Mouse (Mus musculus): ENCODE data around the gene Plxna2. TPM values are rescaled to one million over a fixed set of nuclear protein-coding genes. Genes with fewer than 3 reads are reported as not detected.

The Plxna2 gene
- polyA plus RNA-seq, 1 experiment = 8.9 TPM

DNA sequence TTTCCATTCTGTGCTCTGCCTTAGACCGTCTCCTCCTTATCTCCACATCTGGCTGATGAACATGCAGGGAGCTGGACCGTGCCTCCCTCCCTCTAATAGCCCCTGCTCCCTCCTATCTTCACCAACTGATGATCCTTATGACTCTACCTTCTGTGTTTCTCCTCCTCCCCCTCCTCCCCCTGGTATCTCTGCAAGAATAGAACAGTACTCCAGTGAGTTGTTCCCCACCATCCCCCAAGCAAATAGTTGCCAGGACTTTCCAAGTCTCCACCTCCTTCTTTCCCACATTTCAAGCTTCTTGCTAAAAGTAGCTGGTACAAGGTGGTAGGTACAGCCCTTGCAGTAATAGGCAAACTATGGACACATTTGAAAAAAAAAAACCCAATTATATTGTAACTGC lies 67.9 kb downstream of the Plxna2 start:
- TF ChIP-seq CTCF (IDR thresholded peaks at IDR 0.05; ENCODE audit: extremely low read depth, insufficient read length, insufficient replicate concordance, low read depth, low read length) = no peak
- TF ChIP-seq POLR2A (IDR thresholded peaks at IDR 0.05; ENCODE audit: low read depth, low read length) = no peak
- Histone ChIP-seq H3K4me3 (ENCODE audit: low read depth, low read length) (no peak overlapping the region), H3K36me3 (ENCODE audit: control insufficient read depth, insufficient read depth, low read length) (no peaks in the 10 kb centered on the region), H3K4me1 (ENCODE audit: control insufficient read depth, insufficient read depth, insufficient read length, low read length) (peaks cover 5% of the 10 kb centered on the region; the same call in 1 of the 2 replicates), H3K27ac (ENCODE audit: insufficient read depth, low read depth, low read length) (no peak overlapping the region), H3K27me3 (ENCODE audit: control insufficient read depth, insufficient read depth, low read length) (no peaks in the 10 kb centered on the region)
- WGBS = 63% methylated on average over 2 of the region's 2 CpGs

DNA sequence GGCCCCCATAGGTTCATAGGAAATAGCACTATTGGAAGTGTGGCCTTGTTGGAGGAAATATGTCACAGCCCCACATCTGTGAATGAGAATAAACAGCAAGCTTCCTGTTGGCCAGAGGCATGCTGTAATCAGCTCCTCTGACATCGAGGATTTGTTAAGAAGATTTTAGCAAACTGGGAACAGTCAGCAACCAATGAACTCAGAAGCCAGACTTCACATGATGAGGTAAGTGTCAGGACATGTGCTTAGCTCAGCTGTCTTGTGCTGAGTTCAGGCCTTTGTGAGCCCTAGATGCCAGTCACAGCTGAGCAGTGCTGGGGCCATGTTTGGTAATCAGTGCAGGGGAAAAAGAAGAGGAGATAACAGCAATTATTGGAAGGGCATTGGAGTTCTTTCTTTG lies 69.7 kb downstream of the Plxna2 start:
- WGBS = 31% methylated on average over 1 of the region's 1 CpGs
- peaks cover 5% of the 10 kb centered on the region; the same call in 1 of the 2 replicates for H3K4me1 ChIP-seq (ENCODE audit: control insufficient read depth, insufficient read depth, insufficient read length, low read length)
- H3K27me3 ChIP-seq (ENCODE audit: control insufficient read depth, insufficient read depth, low read length) = no peaks in the 10 kb centered on the region
- no peak overlapping the region for H3K27ac ChIP-seq (ENCODE audit: insufficient read depth, low read depth, low read length)
- no peaks in the 10 kb centered on the region for H3K36me3 ChIP-seq (ENCODE audit: control insufficient read depth, insufficient read depth, low read length)
- H3K4me3 ChIP-seq (ENCODE audit: low read depth, low read length) = no peak overlapping the region
- TF ChIP-seq POLR2A (IDR thresholded peaks at IDR 0.05; ENCODE audit: low read depth, low read length) (no peak), CTCF (IDR thresholded peaks at IDR 0.05; ENCODE audit: extremely low read depth, insufficient read length, insufficient replicate concordance, low read depth, low read length) (no peak)

DNA sequence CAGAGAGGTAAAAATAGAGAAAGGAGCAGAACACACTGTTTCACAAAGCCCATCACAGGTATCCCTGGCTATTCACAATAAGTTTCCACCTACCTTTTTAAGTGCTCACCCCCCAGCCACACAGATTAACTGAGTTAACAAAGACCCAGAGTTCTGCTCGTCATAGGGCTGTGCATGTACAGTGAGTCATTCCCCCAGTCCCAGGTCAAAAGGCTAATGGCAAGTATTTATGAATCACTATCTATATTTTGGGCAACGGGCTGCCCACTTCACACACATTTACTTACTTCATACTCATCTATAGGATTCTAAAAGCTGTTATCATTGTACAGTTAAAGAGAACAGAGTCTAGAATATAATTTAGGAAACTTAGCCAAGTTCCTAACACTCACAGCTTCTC lies 70.1 kb downstream of the Plxna2 start:
- Histone ChIP-seq H3K4me1 (ENCODE audit: control insufficient read depth, insufficient read depth, insufficient read length, low read length) (peaks cover 5% of the 10 kb centered on the region; the same call in 1 of the 2 replicates), H3K4me3 (ENCODE audit: low read depth, low read length) (no peak overlapping the region), H3K36me3 (ENCODE audit: control insufficient read depth, insufficient read depth, low read length) (no peaks in the 10 kb centered on the region), H3K27ac (ENCODE audit: insufficient read depth, low read depth, low read length) (no peak overlapping the region), H3K27me3 (ENCODE audit: control insufficient read depth, insufficient read depth, low read length) (no peaks in the 10 kb centered on the region)
- WGBS = 43% methylated on average over 2 of the region's 2 CpGs
- TF ChIP-seq CTCF (IDR thresholded peaks at IDR 0.05; ENCODE audit: extremely low read depth, insufficient read length, insufficient replicate concordance, low read depth, low read length) (no peak), POLR2A (IDR thresholded peaks at IDR 0.05; ENCODE audit: low read depth, low read length) (no peak)

DNA sequence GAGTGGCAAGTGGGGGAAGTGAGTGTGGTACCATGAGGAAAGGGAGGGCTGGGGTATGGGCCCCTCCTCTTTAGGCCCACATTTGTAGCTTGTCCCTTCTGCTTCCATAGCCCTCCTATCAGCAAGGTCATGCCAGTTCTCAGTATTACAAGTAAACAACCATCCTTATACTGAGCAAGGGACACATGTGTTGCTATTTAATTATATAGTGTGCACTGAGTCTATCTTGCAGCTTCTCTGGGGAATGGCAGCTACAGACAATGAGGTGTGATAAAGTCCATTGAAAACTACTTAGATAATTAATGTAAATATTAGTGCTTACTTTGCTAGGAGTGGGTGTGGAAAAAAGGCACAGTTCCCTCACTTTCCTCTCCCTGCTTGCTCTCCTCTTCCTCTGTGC lies 75.0 kb downstream of the Plxna2 start:
- H3K4me1 ChIP-seq (ENCODE audit: control insufficient read depth, insufficient read depth, insufficient read length, low read length) = peaks cover 2% of the 10 kb centered on the region; the same call in 1 of the 2 replicates
- H3K27ac ChIP-seq (ENCODE audit: insufficient read depth, low read depth, low read length) = no peak overlapping the region
- no peak for TF ChIP-seq CTCF (IDR thresholded peaks at IDR 0.05; ENCODE audit: extremely low read depth, insufficient read length, insufficient replicate concordance, low read depth, low read length)
- no peaks in the 10 kb centered on the region for H3K36me3 ChIP-seq (ENCODE audit: control insufficient read depth, insufficient read depth, low read length)
- H3K4me3 ChIP-seq (ENCODE audit: low read depth, low read length) = no peak overlapping the region
- no peaks in the 10 kb centered on the region for H3K27me3 ChIP-seq (ENCODE audit: control insufficient read depth, insufficient read depth, low read length)

DNA sequence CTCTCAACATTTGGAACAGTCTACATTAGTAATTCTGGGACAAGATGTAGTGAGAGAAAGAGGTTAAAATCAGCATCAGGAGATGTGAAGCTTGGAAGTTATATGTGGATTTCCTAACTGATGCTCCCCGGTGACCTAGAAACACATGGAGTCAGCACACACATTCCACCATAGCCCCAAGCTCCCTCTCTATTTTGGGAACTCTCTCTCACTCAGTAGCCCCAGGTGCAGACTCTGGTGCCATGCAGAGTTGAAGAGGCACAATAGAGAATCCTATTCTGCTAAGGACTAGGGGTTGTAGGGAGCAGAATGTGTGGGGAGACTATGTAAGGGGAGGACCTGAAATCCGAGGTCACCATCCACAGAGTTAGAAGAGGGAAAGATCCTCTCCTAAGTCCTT lies 75.5 kb downstream of the Plxna2 start:
- H3K36me3 ChIP-seq (ENCODE audit: control insufficient read depth, insufficient read depth, low read length) = no peaks in the 10 kb centered on the region
- peaks cover 2% of the 10 kb centered on the region; the same call in 1 of the 2 replicates for H3K4me1 ChIP-seq (ENCODE audit: control insufficient read depth, insufficient read depth, insufficient read length, low read length)
- WGBS = 59% methylated on average over 2 of the region's 2 CpGs

DNA sequence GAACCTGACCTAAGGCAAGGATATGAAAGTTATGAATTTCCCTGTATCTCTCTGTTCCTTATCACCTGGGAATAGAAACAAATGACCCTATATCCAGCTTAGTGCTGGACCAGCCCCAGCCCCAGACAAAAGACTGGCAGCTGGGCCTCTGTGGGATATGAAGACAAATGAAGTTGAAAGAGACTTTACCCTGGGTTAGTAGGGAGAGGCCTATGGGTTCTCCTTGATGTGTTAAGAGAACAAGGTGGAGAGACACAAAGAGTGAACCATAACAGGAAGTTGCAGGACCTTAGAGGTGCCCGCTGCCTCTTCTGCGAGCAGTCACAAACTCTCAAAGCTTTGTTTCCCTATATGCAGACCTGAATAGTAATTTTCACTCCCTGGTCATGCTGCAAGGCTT lies 76.8 kb downstream of the Plxna2 start:
- TF ChIP-seq POLR2A (IDR thresholded peaks at IDR 0.05; ENCODE audit: low read depth, low read length) (no peak), CTCF (IDR thresholded peaks at IDR 0.05; ENCODE audit: extremely low read depth, insufficient read length, insufficient replicate concordance, low read depth, low read length) (no peak)
- H3K27me3 ChIP-seq (ENCODE audit: control insufficient read depth, insufficient read depth, low read length) = no peaks in the 10 kb centered on the region
- no peak overlapping the region for H3K4me3 ChIP-seq (ENCODE audit: low read depth, low read length)
- no peak overlapping the region for H3K27ac ChIP-seq (ENCODE audit: insufficient read depth, low read depth, low read length)
- H3K36me3 ChIP-seq (ENCODE audit: control insufficient read depth, insufficient read depth, low read length) = no peaks in the 10 kb centered on the region
- H3K4me1 ChIP-seq (ENCODE audit: control insufficient read depth, insufficient read depth, insufficient read length, low read length) = peaks cover 2% of the 10 kb centered on the region; the same call in 1 of the 2 replicates
- WGBS = 64% methylated on average over 2 of the region's 2 CpGs

More for the DNA sequence above, 75.5 kb downstream of the Plxna2 start:
- H3K27ac ChIP-seq (ENCODE audit: insufficient read depth, low read depth, low read length) = no peak overlapping the region
- TF ChIP-seq CTCF (IDR thresholded peaks at IDR 0.05; ENCODE audit: extremely low read depth, insufficient read length, insufficient replicate concordance, low read depth, low read length) = no peak
- TF ChIP-seq POLR2A (IDR thresholded peaks at IDR 0.05; ENCODE audit: low read depth, low read length) = no peak
- no peaks in the 10 kb centered on the region for H3K27me3 ChIP-seq (ENCODE audit: control insufficient read depth, insufficient read depth, low read length)
- H3K4me3 ChIP-seq (ENCODE audit: low read depth, low read length) = no peak overlapping the region

DNA sequence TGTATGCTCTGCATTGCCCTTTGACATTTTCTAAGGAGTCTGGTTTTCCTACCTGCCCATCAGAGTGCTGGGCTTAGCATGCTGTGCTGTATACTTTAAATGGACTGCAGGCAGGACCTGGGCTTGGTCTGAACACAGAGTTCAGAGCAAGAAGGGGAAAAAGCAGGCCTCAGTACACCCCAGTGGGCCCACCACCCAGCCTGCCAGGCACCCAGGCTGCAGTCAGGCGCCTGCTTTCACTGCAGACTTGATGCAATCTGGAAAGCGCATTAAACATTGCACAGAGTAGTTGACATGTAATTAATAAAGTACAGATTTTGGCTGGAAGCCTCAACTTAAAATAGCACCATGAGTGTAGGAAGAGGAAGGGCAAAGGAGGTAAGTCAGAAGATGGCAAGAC lies 79.4 kb downstream of the Plxna2 start:
- no peak for TF ChIP-seq POLR2A (IDR thresholded peaks at IDR 0.05; ENCODE audit: low read depth, low read length)
- no peak for TF ChIP-seq CTCF (IDR thresholded peaks at IDR 0.05; ENCODE audit: extremely low read depth, insufficient read length, insufficient replicate concordance, low read depth, low read length)
- Histone ChIP-seq H3K36me3 (ENCODE audit: control insufficient read depth, insufficient read depth, low read length) (no peaks in the 10 kb centered on the region), H3K27ac (ENCODE audit: insufficient read depth, low read depth, low read length) (no peak overlapping the region), H3K27me3 (ENCODE audit: control insufficient read depth, insufficient read depth, low read length) (no peaks in the 10 kb centered on the region), H3K4me1 (ENCODE audit: control insufficient read depth, insufficient read depth, insufficient read length, low read length) (peaks cover 2% of the 10 kb centered on the region; the same call in 1 of the 2 replicates), H3K4me3 (ENCODE audit: low read depth, low read length) (no peak overlapping the region)
- 76% methylated on average over 2 of the region's 2 CpGs for WGBS

Data from small intestine, adult 2 months (tissue).